Mouse (Mus musculus) embryonic fibroblast, embryonic 13.5 days (primary cell): ENCODE results near the gene Psmc3. TPM values are rescaled to one million over a fixed set of nuclear protein-coding genes. Genes with fewer than 3 reads are reported as not detected.

Experiments used
- H3K27ac ChIP-seq: 2 replicates; pipeline ENCODE4 v1.5.1; 2012; ENCODE audit warnings: low read length, control low read depth, inconsistent platforms; ENCODE audit not compliant: insufficient read depth
- H3K4me1 ChIP-seq: 2 replicates; pipeline ENCODE4 v1.6.1; 2011; ENCODE audit warnings: low read length; ENCODE audit not compliant: control insufficient read depth, insufficient read depth
- H3K4me3 ChIP-seq: 2 replicates; pipeline ENCODE4 v1.5.1; 2011; ENCODE audit warnings: mild to moderate bottlenecking, control low read depth, low read length; ENCODE audit not compliant: insufficient read depth
- CTCF ChIP-seq: IDR thresholded peaks from 2 replicates; pipeline ENCODE4 v1.5.1; 2011; ENCODE audit warnings: mild to moderate bottlenecking, control low read depth, low read length, moderate library complexity, borderline replicate concordance; ENCODE audit not compliant: insufficient read depth
- POLR2A ChIP-seq: IDR thresholded peaks from 2 replicates; pipeline ENCODE4 v1.6.1; 2011; ENCODE audit warnings: low read depth, mild to moderate bottlenecking, control low read depth, low read length, moderate library complexity
- polyA plus RNA-seq: library from polyadenylated mRNA; stranded (reverse); fragments of >200 nt; gene quantifications from 2 replicates; pipeline ENCODE4 v1.2.4, GENCODE M21; 2011; ENCODE audit warnings: low read depth; ENCODE audit not compliant: missing spikeins, insufficient read length

Psmc3 gene
- polyA plus RNA-seq, 1 experiment = 331 TPM

DNA sequence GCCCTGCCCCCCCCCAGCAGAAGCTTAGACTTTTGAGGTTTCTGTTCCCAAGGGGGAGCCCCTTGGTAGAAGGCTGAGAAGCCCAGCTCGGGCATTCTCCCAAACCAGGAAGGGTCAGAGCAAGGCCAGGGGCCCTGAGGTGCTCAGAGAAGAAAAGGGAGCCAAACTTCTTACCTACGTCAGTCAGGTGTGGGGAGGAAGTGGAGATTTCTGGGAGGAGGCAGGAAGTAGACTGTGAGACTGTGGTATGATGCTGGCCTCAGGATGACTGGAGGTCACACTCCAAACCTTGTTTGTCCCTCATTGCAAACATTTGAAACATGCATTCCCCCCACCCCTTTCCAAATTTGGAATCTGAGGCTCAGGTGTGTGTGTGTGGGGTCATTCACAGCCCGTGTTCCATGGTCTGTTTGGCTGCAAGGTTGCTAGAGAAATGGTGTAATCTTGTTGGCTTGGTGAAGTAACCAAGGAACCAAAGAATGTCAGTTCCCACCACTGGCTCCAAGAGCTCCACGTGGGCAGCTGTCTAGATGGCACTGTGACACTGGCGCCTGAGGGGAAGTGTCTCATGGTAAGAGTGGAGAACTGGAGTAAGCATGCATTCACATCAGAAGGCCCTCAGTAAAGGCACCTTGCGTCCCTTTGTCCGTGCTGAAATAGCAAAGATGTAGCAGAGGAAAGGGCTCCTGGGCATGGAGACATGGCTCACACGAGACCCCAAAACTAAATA, 27.1 kb downstream of the Psmc3 start:
- Histone ChIP-seq H3K4me3 (no peak overlapping the region), H3K27ac (no peak overlapping the region), H3K4me1 (no peaks in the 10 kb centered on the region)
- TF ChIP-seq CTCF (no peak), POLR2A (no peak)

DNA sequence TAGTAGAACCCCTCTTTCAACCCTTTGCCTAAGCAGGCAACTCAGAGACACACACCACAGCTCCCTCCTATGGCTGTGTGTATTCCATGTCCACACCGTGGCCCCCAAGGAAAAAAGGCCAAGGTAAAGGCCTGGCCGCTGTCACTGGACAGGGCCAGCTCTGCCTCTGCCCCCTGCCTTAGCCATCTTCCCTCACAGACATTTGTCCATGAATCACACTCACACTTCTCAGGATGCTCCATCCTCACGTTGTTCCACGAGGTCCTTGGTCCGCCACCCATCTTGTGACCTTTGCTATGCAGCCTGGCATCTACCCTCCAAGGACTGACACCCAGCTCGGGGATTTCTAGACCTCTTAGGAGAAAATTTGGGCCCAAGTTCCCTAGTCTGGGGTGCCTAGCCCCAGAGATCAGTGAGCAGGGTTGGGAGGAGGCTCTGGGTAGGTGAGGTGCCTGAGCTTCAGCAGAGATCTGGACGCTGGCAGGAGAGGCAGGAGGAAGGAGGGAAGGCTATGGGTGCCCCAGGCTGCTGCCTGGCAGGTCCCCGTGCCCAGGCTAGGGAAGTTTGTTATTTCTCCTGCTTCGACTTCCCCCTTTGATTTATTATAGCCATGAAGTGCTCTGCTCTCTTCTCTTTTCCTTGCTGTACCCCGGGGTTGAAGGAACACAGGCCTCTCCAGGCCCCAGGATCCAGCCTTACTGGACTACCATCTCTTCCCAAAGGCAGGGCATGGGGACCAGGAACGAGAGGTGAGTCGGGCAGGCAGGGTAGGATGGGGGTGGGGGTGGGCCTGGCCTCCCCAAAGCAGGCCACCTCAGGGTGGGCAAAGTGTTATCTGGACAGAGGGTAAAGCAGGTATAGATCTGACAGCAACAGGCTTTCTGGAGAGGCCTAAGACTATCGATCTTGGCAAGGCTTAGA, 28.2 kb downstream of the Psmc3 start, which contains the start of gene Spi1:
Gene Spi1 (plus strand): TSS at position 616 of the 921 bp plus-strand sequence.
- no peak within 1 kb of the TSS for H3K27ac ChIP-seq
- TF ChIP-seq CTCF = no peak
- no peak for TF ChIP-seq POLR2A
- no peak within 1 kb of the TSS for H3K4me3 ChIP-seq
- H3K4me1 ChIP-seq = no peaks in the 10 kb centered on the region

DNA sequence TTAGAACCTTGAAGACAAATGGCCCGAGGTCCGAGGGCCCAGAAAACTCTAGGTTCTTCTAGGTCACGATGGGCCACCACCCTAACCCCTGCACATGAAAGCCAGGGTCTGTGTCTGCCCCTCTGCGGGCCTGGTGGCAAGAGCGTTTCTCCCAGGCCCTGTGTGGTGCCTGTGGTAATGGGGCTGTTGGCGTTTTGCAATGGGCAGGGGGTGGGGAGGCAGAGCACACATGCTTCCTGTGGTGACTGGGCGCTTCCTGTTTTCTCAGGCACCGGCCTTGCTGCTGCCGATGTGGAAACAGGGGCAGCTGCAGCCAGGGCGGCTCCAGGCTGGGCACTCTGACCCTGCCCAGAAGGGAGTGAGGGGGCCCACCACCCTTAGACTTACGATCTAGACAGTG, 29.0 kb downstream of the Psmc3 start:
- Histone ChIP-seq H3K27ac (no peak overlapping the region), H3K4me3 (no peak overlapping the region), H3K4me1 (no peaks in the 10 kb centered on the region)
- TF ChIP-seq POLR2A (no peak), CTCF (no peak)

DNA sequence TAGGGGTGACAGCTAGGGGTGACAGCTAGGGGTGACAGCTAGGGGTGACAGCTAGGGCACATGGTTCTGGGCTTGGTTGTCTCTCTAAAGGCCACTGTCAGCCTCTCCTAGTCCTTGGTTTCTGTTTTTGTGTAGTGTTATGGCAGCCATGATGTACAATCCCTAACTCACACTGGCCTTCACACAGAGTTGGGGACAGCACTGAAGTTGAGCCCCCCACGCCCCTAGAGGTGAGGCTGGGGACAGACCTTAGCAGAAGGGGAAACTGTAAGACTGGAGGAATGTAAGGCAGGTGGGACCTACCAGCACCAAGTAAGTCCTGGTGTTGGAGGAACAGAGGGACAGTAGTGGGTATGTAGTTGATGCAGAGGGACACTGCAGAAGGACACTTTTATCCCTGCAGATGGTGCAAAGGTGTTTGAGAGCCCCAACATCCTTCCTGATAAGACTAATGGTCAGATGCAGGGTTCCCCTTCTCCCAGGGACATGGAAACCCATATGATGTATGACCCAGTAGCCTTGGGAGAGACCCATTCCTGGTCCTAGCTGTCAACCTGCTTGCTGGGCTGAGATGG, 29.6 kb downstream of the Psmc3 start:
- Histone ChIP-seq H3K4me3 (no peak overlapping the region), H3K4me1 (no peaks in the 10 kb centered on the region), H3K27ac (no peak overlapping the region)
- TF ChIP-seq CTCF = no peak
- TF ChIP-seq POLR2A = no peak

DNA sequence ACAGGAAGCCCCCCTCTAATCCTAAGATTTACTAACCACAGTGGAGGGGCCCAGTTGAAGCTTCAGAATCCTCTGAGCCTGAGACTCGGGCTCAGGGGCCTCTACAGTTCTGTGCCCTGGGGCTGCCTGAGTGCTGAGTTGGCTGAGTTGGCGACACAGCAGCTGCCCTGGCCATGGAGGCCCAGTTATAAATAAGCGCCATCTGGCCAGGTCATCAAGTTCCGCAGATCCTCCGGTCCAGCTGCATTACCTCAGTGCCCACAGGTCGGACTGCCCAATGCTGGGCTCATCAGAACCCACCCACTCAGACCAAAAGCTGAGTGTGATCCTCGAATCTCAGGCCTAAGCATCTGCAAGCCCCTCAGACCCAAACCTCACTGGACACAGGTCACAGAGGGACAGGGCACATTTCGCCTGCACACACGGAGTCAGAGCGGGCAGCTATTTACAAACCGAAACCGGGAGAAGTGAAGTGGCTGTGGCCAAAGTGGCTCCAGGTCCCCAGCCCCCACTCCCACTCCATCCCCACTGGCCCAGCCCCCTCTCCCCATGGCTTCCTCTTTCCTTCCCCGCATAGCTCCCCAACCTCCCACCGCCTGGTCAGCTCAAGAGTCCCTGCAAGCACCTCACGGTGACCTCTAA, 30.5 kb downstream of the Psmc3 start:
- no peak overlapping the region for H3K4me3 ChIP-seq
- H3K4me1 ChIP-seq = no peaks in the 10 kb centered on the region
- TF ChIP-seq POLR2A (no peak), CTCF (no peak)
- no peak overlapping the region for H3K27ac ChIP-seq

DNA sequence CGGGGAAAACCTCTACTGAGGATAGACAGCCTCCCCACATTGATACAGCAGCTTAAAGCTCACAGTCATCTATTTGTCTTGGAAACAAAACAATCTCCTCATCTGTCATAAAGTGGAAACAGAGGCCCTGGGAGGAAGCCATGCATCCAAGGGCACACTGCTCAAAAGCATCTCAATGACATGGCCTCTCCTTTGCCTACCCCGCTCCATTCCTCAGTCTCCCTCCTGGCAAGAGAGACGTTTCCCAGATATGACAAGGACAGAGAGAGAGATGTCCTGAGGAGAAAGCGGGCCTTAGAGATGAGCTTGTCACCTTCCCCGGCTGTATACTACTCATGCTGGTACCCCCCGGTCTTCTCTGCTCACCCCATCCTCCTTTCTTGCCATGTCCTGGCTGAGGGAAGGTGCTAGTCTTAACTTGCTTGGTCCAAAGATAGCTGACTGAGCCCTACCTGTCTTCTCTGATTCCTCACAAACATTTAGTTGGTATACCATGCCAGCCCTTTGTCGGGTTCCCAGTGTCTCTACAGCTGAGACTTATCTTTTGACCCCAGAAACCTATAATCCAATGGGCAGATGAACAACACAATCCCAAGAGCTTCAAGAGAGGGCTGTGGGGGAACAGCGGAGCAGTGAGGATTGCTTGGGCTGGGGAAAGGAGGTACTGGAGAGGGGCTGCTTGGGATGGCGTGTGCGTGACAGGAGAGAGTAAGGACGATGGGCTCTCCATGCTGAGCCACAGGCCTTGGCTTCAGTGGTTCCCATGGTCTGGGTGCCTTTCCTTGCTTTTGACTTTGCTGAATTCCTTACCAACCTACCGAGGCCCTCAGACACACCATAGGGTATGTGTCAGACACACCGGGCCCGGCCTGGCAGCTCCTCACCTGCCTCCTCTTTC, 31.9 kb downstream of the Psmc3 start:
- TF ChIP-seq CTCF (no peak), POLR2A (no peak)
- Histone ChIP-seq H3K4me1 (no peaks in the 10 kb centered on the region; the same call in 1 of the 2 replicates), H3K27ac (no peak overlapping the region), H3K4me3 (no peak overlapping the region)

DNA sequence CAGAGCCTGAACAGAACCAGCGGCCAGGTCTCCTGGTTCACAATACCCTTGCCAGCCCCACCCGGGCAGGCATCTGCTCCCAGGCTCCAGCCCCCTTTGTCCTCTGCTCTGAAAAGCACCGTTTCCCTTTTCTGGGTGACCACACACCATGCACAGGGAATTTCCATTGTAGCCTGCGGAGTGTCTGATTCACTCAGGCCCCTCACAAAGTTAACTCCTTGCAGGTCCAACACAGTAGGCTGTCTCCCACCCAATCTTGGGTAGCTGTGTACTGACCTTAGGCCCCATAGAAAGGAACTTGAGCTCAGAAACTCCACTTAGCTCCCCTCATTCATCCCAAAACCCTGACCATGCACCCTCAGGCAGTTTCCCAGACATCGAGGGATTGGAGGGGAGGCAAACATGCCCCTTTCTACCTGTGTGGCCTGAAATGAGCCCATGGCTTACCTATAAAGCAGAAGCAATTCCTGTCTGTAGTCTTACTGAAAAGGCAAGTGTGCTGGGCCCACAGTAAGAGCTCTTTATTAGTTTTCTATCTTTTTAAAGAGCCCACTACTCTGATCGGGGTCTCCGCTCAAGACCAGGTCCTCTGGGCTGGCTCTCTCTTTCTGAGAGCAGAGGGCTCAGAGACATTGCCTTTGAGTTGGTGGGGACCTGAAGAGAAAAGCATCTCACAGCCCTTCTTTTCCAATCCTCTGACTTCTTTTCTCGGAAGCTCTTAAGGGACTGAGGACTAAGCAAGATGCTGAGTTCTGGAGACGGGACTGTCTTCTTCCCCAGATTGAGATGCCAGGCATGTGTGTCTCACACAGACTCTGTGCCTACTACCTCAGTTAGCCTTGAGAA, 32.8 kb downstream of the Psmc3 start:
- TF ChIP-seq CTCF (no peak), POLR2A (no peak)
- no peak overlapping the region for H3K27ac ChIP-seq
- H3K4me3 ChIP-seq = no peak overlapping the region
- no peaks in the 10 kb centered on the region; the same call in 1 of the 2 replicates for H3K4me1 ChIP-seq

DNA sequence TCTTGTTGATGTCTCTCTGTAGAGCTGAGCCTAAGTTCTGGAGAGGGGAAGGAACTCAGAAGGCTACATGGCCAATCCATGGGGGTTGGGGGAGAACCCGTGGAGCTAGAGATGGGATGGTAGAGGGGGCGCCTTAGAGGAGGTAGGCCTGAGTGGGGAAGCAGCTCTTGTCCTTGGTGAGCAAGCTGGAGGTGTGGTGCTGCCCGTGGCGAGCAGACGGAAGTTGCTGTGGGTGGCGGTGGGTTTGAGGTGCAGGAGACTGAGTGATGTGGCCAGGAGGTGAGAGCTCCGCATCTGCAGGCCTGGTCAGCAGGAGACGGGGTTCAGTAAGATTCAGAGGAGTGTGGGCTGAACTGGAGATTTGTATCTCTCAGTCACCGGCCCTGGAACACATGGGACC, 33.6 kb downstream of the Psmc3 start:
- Histone ChIP-seq H3K4me3 (no peak overlapping the region), H3K27ac (no peak overlapping the region), H3K4me1 (no peaks in the 10 kb centered on the region; the same call in 1 of the 2 replicates)
- TF ChIP-seq CTCF (no peak), POLR2A (no peak)
